Mouse (Mus musculus) left cerebral cortex, adult 6 months (tissue): ENCODE measurements around the gene Srpr. TPM values are rescaled to one million over a fixed set of nuclear protein-coding genes. Genes with fewer than 3 reads are reported as not detected.

Experiments
- long read RNA-seq, 2 experiments: library from polyadenylated mRNA; unstranded; transcript quantifications; one replicate each; pipeline ENCODE4 v2.0.0; 2019 to 2020
- polyA plus RNA-seq: library from polyadenylated mRNA; unstranded; fragments of <200 nt; fragmentation: Nextera tagmentation; gene quantifications from 2 replicates; pipeline ENCODE4 v1.2.3, GENCODE M21; 2021

The Srpr gene
- 81.9 and 95.1 TPM in 2 replicates for polyA plus RNA-seq
- long read RNA-seq, experiment 1, transcript Srpr-201 (14 exons, 2,993 nt): major isoform, 274 of 331 reads
- long read RNA-seq, experiment 1, partial matches to known transcripts: 36 of 331 reads
- long read RNA-seq, experiment 1, other reads (novel, unspliced or antisense): 21 of 331 reads
- long read RNA-seq, experiment 2, transcript Srpr-201 (14 exons, 2,993 nt): major isoform, 28 of 107 reads
- long read RNA-seq, experiment 2, partial matches to known transcripts: 76 of 107 reads
- long read RNA-seq, experiment 2, other reads (novel, unspliced or antisense): 3 of 107 reads

DNA sequence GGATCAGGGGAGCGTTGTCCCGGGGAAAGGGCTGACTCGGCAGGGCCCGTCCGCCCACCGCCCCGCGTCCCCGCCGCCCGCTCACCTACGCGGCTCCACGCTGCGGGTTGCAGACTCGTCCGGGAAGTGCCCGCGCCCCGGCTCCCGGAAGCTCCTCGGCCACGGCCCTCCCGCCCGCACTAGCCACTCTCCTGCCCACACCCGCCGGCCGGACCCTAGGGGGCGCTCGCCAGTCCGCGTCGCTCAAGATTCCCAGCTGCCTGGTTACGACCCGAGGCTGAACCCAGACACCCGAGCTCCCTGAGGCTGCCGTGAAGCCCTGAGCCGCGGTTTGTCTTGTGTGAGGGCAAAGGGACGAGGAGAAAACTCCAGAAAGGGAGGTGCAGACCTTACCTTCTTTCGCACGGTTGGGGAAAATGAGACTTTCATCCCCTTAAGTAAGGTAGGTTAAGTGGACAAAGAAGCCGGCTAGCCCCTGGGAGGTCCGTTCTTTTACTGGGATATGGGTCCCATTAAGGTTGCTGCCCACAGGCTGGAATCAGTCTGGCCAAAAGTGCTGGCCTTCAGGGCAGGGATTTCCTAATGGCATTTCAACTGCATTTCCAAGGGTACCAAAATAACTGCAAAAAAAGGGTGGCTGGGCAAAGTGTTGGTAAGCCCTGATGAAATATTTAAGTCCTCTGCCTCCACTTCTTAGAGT lies at the start of gene Srpr, which contains the start of gene Tirap:
Gene Srpr, plus strand, starts transcription at position 404 of the 700 bp plus-strand sequence.
Gene Tirap, minus strand, starts transcription at position 520 of the 700 bp plus-strand sequence.

DNA sequence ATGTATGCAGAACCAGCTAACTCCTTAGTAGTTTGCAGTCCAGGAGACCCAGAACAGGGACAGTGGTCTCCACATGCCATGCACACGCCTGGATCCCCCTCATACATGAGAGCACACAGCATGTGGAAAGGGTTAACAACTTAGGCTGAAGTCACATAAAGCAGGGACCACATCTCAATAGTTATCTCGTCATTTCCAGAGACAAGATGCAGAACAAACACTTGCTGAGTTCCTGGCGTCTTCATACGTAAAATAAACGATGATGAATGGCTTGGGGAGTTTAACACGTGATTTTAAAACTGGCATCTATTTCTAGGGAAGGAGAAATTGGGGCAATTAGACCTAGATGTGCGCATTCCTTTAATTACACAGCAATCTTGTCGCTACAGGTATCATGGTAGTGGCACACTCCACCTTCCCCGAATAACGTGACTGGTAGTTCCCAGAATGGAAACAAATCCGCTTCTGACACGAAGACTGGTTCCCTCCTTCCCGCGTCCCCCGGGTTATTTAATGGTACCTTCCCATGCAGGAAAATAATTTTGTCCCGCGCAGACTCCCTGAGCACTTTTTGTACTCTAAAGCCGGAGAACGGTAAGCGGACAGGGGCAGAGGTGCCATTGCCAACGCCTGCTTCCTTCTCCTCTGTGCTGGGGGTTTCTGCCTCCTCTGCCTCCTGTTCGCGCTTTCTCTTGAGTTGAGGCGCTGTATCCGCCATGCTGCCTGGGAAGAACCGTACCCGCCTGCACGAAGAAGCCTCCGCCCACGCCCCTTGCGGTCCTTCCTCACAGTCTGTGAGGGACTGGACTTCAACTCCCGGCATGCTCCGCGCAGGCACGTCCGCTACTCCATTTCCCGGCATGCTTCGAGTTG lies 24.5 kb upstream of the Srpr start, which contains the start of gene Dcps:
Gene Dcps, minus strand, starts transcription at position 811 of the 873 bp plus-strand sequence.

DNA sequence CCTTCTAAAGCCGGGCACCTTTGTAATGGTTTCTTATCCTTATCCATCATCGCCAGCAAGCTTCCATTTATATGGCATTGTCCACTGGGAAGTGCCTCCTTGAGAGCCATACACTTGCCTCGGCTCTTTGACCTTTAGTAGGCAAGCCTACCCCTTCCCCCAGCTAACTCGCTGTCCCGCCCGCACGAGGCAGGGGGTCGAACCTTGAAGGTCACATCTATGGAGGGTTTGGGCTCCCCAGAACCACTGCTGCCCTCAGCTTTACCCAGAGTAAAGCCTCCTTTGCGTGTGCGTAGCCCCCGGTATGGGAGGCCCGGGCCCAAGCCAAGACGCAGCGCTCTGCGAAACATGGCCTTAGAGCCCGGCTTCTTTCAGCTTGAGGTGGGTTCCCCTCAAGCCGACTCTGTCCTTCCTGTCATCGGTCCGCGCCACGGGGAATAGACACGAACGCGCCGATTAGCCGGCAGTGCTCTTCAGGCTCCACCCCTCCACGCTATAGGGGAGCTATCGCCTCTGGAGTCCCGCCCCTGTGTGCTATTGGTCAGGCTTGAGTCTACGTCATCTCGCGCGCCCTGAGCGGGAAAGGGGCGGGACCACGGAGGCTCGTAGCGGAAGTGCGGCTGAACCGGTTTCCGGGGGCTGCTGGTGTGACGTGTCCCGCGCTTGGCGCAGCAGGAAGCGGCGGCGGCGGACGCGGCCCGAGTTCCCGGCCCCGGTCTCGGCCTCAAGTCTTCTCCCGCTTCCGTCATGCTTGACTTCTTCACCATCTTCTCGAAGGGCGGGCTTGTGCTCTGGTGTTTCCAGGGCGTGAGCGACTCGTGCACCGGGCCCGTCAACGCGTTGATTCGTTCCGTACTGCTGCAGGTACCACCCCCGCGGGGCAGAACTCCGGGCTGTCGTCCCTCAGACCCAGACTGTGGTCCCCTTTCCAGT lies 10.8 kb downstream of the Srpr start, which contains the start of gene Foxred1:
Gene Foxred1, minus strand, starts transcription at position 514 of the 933 bp plus-strand sequence.

DNA sequence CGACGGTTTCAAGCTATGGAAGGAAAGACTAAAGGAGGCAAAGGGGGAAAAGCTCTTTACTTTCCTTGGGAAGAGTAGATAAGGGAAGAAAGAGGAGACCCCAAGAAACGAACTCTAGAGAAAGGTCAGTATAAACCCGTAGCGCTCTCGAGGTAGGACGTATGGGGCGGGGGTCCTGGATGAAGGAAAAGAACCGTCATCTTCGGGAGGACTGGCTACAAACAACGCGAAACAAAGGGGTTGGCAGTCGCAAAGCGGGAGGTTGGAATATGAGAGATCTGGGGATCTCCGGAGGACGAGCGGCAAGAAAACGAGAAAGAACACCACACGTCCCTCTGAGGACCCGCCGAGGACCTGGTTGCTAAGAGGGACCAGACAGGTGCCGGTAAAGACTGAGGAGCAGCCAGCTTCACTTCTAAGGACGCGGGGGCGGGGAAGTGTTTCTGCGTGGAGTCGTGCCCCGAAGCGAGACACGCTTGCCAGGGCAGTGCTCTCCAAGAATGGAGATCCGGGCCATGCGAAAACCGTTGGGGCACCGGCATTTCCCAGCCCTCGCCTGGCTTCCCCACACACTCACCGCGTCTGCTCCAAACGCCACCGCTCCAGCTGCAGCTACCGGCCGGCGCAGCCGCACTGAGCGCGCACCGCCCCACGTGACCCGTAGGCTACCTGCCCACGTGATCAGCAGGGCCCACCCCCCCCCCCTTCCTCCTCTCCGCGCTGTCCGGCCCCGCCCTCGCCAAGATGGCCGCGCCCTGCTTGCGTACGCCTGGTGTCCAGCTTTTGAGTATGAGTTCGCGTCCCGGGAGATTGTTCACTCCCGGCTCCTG lies 67.4 kb downstream of the Srpr start, which contains the start of the genes Fam118b and Rpusd4:
Gene Fam118b, minus strand, starts transcription at position 660 of the 830 bp plus-strand sequence.
Gene Rpusd4, plus strand, starts transcription at position 720 of the 830 bp plus-strand sequence.

Other genes starting within 250 kb of the Srpr start
- 30.8 and 35.2 TPM in 2 replicates for gene St3gal4, start 80.9 kb upstream of the Srpr start, polyA plus RNA-seq
- gene Dcps, start 24.1 kb upstream of the Srpr start, polyA plus RNA-seq: 22.0 and 26.6 TPM in 2 replicates
- 1.4 and 1.6 TPM in 2 replicates for gene Tirap, start 116 bp downstream of the Srpr start, polyA plus RNA-seq
- gene Foxred1, start 10.9 kb downstream of the Srpr start, polyA plus RNA-seq: 14.9 and 18.7 TPM in 2 replicates
- 15.2 and 15.4 TPM in 2 replicates for gene Fam118b, start 67.6 kb downstream of the Srpr start, polyA plus RNA-seq
- gene Rpusd4, start 67.7 kb downstream of the Srpr start, polyA plus RNA-seq: 9.2 and 9.8 TPM in 2 replicates
- 0.59 and 0.90 TPM in 2 replicates for gene Cdon, start 221.0 kb downstream of the Srpr start, polyA plus RNA-seq